Mouse (Mus musculus) spleen, adult 2 months (tissue): ENCODE measurements around the gene Apoc4. TPM values are rescaled to one million over a fixed set of nuclear protein-coding genes. Genes with fewer than 3 reads are reported as not detected.

Source experiments
- DNase-seq, 2 experiments: peaks; one replicate each; pipeline versions ENCODE4 v3.0.0 to v3.0.0-alpha.2; 2012 to 2021; ENCODE audit warnings: low spot score in 2 of 2, low read depth in 1 of 2
- H3K27ac ChIP-seq: fragments of 200-500 bp; 2 replicates; pipeline ENCODE4 v1.5.1; 2012; ENCODE audit warnings: low read length, inconsistent platforms; ENCODE audit not compliant: insufficient read depth
- H3K27me3 ChIP-seq: fragments of 200-500 bp; 2 replicates; pipeline ENCODE4 v1.6.1; 2012; ENCODE audit warnings: mild to moderate bottlenecking, moderate library complexity, low read length, inconsistent platforms; ENCODE audit not compliant: control insufficient read depth, insufficient read depth
- H3K36me3 ChIP-seq: fragments of 200-500 bp; 2 replicates; pipeline ENCODE4 v1.6.1; 2012; ENCODE audit warnings: mild to moderate bottlenecking, low read length, inconsistent platforms; ENCODE audit not compliant: control insufficient read depth, insufficient read depth
- H3K4me1 ChIP-seq: fragments of 200-500 bp; 2 replicates; pipeline ENCODE4 v1.6.1; 2011; ENCODE audit warnings: inconsistent platforms; ENCODE audit not compliant: control insufficient read depth, insufficient read depth, insufficient read length
- H3K4me3 ChIP-seq: fragments of 200-500 bp; 2 replicates; pipeline ENCODE4 v1.5.1; 2011; ENCODE audit warnings: mild to moderate bottlenecking, inconsistent platforms; ENCODE audit not compliant: insufficient read depth, insufficient read length; ENCODE audit errors: extremely low read depth
- CTCF ChIP-seq: fragments of 200-500 bp; IDR thresholded peaks from 2 replicates; pipeline ENCODE4 v1.5.1; 2011; ENCODE audit warnings: mild to moderate bottlenecking, inconsistent platforms; ENCODE audit not compliant: insufficient read depth, insufficient read length, insufficient replicate concordance; ENCODE audit errors: extremely low read depth
- POLR2A ChIP-seq: fragments of 200-500 bp; IDR thresholded peaks from 2 replicates; pipeline ENCODE4 v1.6.1; 2011; ENCODE audit warnings: low read depth, low read length, inconsistent platforms
- WGBS: fragments of 180-500 bp; shearing (Covaris S2); methylation state at CpG from one replicate; pipeline ENCODE4 v1.1.7; 2018; 5-methylcytosine and 5-hydroxymethylcytosine counted together
- polyA plus RNA-seq: library from polyadenylated mRNA; depleted of rRNA; stranded (reverse); fragments of >200 nt; gene quantifications from 2 replicates; pipeline ENCODE4 v1.2.3, GENCODE M21; 2012

The Apoc4 gene
- polyA plus RNA-seq, 1 experiment = 0.25 TPM

DNA sequence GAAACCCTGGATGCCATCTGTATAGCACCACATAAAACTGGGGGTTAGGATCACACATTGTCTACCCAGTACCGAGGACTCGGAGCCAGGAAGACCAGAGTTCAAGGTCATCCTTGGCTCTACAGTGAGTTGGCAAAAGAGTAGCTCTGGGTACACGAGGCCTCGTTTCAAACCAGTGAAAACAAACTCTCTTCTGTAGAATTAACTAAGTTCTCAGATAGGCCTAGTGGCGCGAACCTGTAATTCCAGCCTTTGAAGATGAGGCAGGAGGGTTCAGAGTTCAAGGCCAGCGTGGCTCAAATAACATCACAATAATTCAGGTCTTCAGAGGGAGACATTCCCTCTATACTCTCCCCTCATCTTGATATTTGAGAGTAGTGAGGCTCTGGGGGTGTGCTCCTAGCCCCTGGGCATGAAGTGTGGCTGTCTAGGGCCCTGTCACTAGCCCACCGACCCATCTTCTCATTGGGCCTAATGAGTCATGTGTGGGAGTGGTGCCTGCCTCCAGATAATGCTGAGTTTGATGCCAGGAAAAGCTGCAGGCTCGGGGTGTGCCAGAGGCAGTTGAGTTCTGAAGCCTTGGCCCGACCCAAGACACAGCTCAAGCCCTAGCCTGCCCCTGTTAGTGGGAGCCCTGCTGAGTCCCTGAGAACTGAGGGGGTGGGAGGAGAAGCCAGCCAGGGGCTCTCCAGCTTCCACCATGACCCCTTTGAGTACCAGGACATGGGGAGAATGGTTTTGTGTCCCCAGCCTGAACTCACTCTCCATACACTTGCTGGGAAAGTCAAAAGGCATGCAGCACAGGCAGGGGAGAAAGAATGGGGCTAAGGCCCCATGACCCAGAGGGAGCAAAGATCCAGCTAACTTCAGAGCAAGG lies 13.3 kb upstream of the Apoc4 start:
- peaks cover 10% of the 10 kb centered on the region for H3K36me3 ChIP-seq
- H3K27ac ChIP-seq = peak overlapping the region; percentile 18
- no peaks in the 10 kb centered on the region for H3K27me3 ChIP-seq
- DNase-seq = no peak
- H3K4me1 ChIP-seq = peaks cover 8% of the 10 kb centered on the region
- 82% methylated on average over 10 of the region's 10 CpGs for WGBS
- no peak overlapping the region for H3K4me3 ChIP-seq
- no peak for TF ChIP-seq POLR2A
- TF ChIP-seq CTCF = no peak

DNA sequence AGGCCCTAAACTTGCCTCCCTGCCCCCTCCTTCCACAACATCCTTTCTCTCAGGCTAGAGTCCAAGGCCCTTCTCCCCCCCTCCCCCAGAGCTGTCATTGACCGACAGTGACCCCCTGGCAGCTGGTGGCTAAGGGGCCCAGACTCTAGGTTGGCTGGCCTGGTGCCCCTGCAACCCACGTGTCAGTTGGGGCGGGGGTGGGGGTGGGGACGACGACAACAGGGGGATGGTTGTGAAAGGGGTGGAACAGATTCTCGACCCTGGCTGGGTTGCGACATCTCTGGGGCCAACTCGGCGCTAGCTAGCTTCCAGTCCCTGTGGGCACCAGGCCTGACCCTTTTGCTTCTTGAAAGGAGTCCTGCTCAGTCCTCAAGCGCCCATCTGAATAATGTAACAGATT lies 12.1 kb upstream of the Apoc4 start:
- Histone ChIP-seq H3K4me3 (no peak overlapping the region), H3K27me3 (no peaks in the 10 kb centered on the region), H3K36me3 (peaks cover 10% of the 10 kb centered on the region), H3K27ac (0 out of 2 replicates have a peak overlapping the region, but pooled peaks have one; percentile 8), H3K4me1 (no peaks in the 10 kb centered on the region; the same call in 1 of the 2 replicates)
- no peak for DNase-seq
- WGBS = 36% methylated on average over 10 of the region's 10 CpGs
- no peak for TF ChIP-seq POLR2A
- TF ChIP-seq CTCF = no peak

DNA sequence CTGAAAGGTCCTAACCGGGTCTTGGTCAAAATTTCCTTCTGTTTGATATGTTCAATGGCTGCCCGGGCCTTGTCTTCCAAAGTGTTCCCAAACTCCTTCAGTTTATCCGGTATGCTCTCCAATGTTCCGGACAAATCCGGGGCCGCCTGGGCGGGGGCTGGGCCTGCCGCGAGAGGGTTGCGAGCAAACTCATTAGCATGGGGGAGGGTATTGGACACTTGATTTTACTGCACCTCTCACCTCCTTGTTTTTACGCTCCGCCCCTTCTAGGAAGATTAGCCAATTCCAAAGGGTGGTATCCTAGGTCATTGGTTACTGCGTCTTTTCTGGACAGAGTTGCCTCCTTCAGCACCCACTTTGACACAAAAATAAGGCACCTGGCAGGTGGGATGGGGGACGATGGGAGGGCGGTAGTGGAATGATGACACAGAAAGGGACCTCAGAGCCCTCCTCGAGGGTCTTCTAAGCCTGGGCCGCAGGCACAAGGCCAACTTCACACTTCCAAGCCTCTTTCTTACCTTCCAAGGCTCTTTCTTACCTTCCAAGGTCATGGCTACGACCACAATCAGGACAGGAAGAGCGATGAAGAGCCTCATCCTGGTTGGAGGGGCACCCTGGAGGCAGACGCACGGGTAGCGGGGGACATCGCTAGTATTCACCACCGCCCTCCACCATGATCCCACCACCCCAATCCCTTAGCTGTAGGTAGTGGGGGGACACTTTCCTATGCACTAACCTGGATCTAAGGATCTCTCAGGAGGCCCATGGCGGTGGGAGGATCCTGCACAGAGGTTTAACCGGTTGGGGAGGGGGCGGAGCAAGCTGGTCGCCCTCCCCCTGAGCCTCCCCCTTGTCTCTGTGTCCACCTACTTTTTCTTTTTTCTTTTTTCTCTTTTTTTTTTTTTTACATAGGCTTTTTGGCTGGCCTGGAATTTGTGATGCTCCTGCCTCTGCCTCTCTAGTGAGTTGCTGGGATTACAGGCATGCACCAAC lies 10.9 kb upstream of the Apoc4 start, which contains the start of gene Apoc1:
TSS of gene Apoc1 (minus strand) at position 788 of the 993 bp plus-strand sequence.
- DNase-seq = no peak
- H3K36me3 ChIP-seq = peaks cover 8% of the 10 kb centered on the region
- WGBS = 83% methylated on average over 28 of the region's 28 CpGs
- H3K27me3 ChIP-seq = no peaks in the 10 kb centered on the region
- H3K4me3 ChIP-seq = no peak within 1 kb of the TSS
- TF ChIP-seq CTCF = no peak
- no peak for TF ChIP-seq POLR2A
- H3K27ac ChIP-seq = peak within 1 kb of the TSS; percentile 28; the same call in 1 of the 2 replicates
- no peaks in the 10 kb centered on the region; the same call in 1 of the 2 replicates for H3K4me1 ChIP-seq

GRCm38 (mm10) chr7:19691434-19691833 lies 10.2 kb upstream of the Apoc4 start:
- H3K27me3 ChIP-seq = no peaks in the 10 kb centered on the region
- H3K27ac ChIP-seq = peak overlapping the region; percentile 28; the same call in 1 of the 2 replicates
- no peak overlapping the region for H3K4me3 ChIP-seq
- DNase-seq = no peak
- 90% methylated on average over 6 of the region's 6 CpGs for WGBS
- no peaks in the 10 kb centered on the region; the same call in 1 of the 2 replicates for H3K4me1 ChIP-seq
- H3K36me3 ChIP-seq = peaks cover under 1% of the 10 kb centered on the region
- TF ChIP-seq POLR2A (no peak), CTCF (no peak)

- DNase-seq = no peak
- H3K36me3 ChIP-seq = no peaks in the 10 kb centered on the region
- H3K4me1 ChIP-seq = peaks cover 2% of the 10 kb centered on the region; the same call in 1 of the 2 replicates
- TF ChIP-seq CTCF (no peak), POLR2A (no peak)
- 86% methylated on average over 4 of the region's 4 CpGs for WGBS
- no peak overlapping the region for H3K4me3 ChIP-seq
- H3K27ac ChIP-seq = no peak overlapping the region
- H3K27me3 ChIP-seq = no peaks in the 10 kb centered on the region
Measured at GRCm38 (mm10) chr7:19690845-19691244, 9.6 kb upstream of the Apoc4 start.

DNA sequence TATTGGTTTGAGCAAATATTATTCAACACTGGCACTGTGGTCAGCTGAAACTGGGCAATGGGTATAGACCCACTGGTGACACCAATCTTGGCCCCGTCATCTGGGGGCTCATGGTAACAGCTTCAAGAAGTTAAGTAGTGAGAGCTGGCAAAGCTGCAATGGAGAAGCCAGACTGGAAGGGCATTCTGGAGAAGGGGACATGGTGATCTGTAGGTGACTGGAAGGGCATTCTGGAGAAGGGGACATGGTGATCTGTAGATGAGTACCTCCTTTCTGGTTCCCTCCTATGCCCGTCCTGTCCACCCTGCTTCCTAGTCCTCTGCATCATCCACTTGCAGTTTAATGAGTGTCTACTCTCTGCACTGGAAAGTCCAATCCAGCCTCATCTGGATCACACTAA lies 7.3 kb upstream of the Apoc4 start:
- H3K27ac ChIP-seq = no peak overlapping the region
- WGBS = 93% methylated on average over 2 of the region's 2 CpGs
- H3K4me3 ChIP-seq = no peak overlapping the region
- no peak for DNase-seq
- peaks cover 14% of the 10 kb centered on the region; the same call in 1 of the 2 replicates for H3K4me1 ChIP-seq
- no peaks in the 10 kb centered on the region for H3K27me3 ChIP-seq
- no peaks in the 10 kb centered on the region for H3K36me3 ChIP-seq
- no peak for TF ChIP-seq CTCF
